Mouse (Mus musculus) frontal cortex, adult (tissue): ENCODE measurements around the gene Nt5dc3.
A peak's percentile ranks its signal among the peaks of the same experiment; 100 is the strongest.

Experiments
- ATAC-seq: cut with Nextera tagmentation; 2 replicates; pipeline ENCODE4 v1.9.2; 2017; ENCODE audit warnings: mild to moderate bottlenecking, moderate library complexity, mixed read lengths; ENCODE audit not compliant: low TSS enrichment

The Nt5dc3 gene

DNA sequence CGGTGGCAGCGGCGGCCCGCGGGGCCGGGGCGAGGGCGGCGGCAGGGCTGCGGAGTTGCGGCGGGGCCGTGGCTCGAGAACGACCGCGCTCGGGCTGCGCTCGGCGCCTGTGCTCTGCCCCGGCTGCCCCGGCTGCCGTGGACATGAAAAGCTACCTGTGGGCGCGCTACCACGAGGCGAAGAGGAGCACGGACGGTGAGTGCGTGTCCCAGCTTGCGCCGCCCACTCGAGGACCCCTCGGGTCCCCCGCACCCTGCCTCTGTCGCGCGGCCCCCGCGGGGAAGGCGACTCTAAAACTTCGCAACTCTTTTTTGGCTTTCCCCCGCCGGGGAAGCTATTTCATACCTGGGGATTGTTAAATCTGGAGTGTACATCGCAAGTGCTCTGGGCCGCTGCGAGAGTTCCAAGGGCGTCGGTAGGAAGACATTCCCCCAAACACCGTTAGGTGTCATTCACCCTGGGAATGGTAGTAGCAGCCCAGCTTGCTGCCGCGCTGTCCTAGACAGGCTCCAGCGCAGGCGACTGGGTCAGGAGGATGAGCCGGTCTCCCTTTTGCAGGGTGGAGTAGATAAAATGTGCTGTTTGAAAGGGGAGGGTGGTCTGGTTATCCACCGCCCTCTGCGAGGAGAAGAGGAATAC lies 431 bp downstream of the Nt5dc3 start:
- peak; percentile 33 for ATAC-seq

DNA sequence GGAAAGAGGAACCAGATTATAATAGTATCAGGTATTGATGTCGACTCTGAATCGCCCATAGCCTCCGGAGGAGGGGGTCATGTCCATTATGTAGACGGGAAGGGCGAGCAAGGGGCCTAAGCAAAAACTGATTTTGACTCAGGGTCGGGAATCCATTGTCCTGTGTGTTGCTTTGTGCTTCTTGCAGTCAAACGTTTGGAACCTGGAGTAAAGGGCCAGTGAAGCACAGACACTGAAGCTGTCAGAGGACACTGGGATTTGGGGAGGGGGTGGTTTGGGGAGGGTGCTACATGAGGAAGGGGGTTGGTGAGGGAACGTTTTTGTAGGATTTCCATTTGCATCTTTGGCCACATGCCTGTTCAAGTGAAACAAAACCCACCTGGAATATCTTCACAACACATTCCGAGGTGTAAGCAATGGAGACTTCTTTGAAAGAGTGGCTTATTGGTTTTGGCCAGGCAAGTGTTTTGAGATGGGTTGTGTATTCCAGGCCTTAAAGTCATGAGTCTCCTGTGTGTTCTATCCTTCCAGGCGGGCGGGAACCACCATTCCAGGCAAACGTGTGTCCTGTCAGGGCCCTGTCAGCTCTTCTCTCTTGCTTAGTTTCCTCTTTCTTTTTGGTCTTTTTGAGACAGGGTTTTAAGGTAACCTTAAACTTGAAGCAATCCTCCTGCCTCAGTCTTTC lies 1.2 kb downstream of the Nt5dc3 start:
- ATAC-seq, result no peak

DNA sequence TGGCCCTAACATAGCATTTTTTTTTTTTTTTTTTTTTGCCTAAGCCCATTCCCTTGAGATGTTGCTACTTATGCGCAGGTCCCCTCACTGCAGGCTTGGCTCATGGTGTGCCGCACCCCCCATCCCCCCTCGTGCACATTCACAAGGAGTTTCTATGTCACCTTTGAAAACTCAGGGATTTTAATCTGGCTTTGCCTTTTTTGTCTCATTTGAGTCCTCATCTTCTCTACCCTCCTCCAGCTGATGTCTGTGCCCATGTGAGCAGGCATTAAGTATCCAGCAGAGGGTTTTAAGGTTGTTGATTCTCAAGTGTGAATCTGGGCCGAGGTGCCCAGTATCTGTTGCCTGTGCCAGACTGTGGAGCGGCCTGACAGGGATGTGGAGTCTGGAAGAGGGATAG lies 2.8 kb downstream of the Nt5dc3 start:
- no peak for ATAC-seq

DNA sequence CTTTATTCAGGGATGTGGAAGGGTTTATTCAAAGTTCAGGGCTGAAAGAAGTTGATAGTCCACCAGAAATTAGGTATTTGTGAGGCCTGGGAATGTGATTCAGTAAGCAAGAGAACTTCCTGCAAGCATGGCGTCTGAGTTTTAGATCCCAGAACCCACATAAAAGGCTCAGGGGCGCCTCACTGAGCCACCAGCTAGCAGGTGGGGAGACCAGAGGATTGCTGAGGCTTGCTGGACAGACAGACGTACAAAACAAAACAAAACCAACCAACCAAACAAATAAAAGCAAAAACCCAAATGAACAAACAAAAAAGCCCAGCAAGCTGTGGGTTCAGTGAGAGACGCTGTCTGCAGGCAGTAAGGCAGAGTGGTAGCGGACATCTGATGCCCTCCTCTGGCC lies 3.9 kb downstream of the Nt5dc3 start:
- ATAC-seq, result no peak

DNA sequence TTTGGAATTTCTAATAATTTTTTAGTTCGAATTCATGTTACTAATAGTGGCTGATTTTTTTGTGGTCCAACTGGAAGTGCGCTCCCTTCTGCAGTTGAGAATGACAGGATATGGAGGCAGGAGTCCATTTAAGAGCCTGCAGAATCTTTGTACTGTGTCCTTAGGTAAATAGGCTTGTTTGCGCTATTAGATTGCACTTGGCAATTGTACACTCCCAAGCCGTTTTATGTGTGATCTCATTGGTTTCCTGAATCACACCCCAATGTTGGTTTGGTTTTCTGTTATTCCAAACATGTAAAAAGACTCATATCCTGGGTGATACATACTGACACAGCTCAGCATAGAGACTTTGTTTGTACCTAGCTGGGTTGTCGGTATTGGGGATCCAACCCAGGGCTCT lies 4.8 kb downstream of the Nt5dc3 start:
- ATAC-seq, result no peak

DNA sequence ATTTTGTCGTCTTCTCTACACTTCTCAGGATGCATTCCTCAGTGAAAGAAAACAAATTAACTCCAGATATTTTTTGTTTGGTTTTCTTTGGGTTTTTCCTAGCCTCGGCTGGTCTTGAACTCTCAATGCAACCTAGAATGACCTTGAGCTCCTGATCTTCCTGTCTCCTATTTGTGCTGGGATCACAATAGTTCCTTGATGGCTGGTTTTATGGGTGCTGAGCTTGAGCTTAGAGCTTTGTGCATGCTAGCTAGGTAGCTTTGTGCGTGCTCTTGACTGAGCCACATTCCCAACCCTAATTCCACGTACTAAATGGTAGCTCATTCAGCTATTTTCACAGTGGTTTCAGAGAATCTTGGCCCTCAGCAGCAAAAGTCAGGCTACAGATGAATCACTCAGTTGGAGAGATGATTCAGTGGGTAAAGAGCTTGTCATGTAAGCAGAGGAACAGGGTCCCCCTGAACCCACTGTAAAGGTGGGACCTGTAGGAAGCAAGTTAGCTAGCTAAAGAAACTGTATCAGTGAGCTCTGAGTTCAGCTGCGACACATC lies 5.4 kb downstream of the Nt5dc3 start:
- ATAC-seq, result no peak

DNA sequence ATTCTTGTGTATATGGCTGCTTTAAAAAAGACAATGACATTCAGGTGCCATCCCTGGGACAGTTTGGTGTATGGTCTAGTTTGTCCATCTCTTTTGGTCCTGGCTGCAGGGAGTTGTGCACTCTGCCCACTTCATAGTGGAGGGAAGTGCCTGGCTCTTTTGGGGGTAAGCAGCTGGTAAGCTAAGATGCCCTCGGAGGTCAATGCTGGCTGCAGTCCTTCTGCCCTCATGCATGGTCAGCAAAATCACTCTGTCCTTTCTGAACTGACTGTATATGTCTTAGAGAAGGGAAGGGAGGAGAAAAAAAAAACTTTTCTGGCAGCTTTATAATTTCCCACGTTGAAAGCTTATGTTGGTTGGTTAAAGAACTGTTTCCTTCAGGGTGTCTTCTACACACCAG lies 6.6 kb downstream of the Nt5dc3 start:
- no peak for ATAC-seq

DNA sequence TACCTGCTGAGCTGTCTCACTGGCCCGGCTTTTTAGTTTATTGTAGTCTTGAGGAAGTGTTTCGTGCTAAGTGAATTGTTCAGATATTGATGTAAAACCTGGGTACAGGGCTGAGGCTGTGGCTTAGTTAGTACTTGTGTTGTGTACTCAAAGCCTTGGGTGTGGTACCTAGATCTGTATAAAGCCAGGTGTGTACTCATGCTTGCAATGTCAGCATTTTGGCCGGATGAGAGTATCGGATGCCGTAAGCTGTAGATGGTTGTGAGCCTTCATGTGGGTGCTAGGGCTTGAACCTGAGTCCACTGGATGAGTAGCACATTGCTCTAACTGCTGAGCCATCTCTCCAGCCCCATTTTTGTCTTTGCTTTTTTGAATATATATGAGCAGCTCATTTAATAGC lies 7.3 kb downstream of the Nt5dc3 start:
- ATAC-seq, result no peak

DNA sequence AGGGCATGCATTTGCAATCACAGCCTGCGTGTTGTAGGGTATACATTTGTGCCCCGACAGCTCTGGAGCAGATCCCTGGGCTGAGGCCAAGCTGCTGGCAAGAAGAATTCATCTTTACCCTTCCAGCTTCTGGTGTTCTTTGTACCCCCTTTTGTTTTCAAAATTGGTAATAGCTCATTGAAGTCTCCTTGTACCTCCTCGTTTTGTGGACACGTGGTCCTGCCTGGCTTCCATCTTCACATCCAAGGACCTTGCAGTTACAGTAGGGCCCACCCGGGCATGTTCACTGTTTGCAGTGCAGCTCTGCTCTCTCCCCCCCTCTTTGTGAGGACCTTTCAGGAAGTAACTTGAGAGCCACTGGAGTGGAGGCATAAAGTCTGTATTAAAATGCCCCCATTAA lies 9.4 kb downstream of the Nt5dc3 start:
- peak; percentile 22; the same call in 1 of the 2 replicates for ATAC-seq

DNA sequence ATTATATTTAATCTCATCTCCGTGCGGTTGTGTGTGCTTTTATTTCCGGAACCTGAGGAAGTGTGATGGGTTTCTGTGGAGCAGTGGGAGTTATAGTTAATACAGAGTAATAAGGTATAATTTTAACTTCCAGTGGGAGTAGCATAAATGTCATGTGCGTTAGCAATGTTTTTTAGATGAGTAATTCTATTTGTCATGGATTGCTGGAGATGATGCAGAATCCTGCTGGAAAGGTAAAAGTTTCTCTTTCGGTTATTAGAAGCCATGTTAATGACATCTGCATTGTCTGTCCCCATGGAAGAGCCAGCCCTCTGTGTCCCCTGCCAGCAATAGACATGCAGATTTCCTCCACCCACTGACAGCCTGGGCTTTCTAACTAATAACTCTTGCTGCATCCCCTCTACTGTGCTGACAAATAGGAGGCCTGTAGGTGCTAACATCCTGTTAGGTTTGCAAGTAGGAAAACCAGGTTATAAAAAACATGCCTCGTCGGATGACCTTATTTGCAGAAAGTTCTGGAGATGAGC lies 10.4 kb downstream of the Nt5dc3 start:
- ATAC-seq, result 0 out of 2 replicates have a peak, but pooled peaks have one; percentile 21

DNA sequence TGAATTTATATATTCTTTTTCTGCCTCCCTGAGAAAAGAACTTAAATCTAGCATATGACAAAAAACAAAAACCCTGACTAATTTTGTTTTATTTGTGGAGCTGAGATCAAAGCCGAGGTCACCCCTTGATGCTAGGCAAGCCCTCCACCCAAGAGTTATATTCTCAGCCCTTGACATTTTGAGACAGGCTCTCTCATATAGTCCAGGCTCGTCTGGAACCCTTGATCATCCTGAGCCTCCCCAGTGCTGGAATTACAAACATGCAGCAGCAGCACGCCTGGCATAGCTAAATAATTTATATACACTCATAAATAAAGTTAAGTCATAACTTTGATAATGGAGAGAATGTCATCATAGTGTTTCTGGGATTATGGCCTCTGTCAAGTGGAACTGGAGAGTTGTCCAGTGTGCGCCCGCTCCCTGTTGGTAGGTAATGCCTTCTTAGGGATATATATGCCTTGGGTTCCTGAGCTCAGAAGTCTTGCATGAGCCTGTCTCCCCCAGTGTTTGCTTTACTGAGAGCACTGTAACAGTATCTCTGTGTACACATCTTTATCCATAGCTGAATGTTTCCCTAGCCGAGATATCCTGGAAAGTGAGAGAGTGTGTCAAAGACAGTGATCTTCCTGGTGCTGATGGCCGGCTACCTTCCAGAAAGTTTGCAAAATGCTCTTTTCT lies 12.8 kb downstream of the Nt5dc3 start:
- ATAC-seq, result no peak

DNA sequence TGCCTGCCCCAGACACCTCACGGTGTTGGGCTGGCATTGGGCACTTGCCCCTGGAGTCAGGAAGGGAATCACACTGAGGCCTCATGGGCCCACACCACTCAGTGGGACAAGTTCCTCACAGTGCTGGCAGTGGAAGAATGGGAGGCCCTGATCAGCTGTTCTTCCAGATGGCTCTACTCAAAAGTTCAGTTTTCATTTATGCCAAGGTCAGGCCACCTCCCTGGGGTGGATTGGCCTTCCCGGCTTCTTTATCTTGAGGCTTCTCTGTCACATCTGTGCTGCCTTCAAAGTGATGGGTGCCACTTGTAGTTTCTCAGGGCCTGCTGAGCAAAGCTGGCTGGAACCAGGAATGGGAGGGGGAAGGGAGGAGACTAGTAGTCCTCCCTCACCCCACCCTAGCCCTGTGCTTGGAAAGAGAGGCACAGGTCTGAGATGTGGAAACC lies 14.7 kb downstream of the Nt5dc3 start:
- ATAC-seq, result no peak

DNA sequence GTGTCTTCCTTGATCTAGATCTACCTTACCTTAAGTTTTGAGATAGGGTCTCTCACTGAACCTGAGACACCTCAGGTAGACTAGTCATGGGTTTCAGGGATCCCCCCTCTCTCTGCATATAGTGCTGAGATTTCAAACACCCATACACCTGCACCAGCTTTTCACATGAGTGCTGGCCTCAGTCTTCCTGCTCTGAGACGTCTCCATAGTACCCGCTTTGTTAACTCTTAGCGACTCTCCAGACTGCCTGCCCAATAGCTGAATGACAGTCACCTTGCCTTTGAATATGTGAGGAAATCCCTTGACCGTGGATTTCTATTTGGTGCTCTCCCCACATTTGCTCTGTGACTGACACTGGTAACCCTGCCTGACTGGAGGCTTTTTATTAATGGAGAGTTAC lies 15.4 kb downstream of the Nt5dc3 start:
- 0 out of 2 replicates have a peak, but pooled peaks have one; percentile 1 for ATAC-seq

DNA sequence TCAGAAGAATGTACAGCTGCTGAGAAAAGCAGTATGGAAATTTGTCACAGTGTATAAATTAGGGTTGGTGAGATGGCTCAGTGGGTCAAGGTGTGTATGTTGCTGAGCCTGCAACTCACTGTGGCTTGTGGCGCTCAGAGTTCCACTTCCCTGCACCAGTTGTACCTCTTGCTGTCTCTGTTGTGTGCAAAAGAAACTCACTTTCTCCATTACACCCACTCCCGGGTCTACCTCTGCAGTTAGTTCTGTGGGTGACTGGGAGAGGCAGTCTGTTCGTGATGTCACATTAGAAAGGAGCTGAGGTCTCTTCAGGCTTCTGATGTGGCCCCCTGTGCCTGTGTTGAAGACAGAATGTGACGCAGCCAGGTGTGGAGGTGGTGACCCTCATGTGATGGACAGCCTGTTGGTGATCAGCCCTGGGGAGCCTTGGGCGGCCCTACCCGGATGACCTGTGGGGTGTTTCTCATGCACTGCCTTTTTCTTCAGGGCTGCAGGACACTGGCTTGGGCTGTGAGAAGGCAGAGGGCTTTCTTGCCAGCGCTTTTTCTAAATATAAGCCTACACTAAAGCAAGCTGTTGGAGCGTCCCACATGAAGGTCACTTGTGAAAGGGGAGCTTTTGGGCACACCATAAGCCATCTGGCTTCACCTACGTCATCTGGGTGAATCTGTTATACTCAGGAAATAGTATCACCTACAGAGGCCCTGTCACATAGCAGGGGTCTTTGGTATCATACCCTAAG lies 16.2 kb downstream of the Nt5dc3 start:
- ATAC-seq, result peak; percentile 84

DNA sequence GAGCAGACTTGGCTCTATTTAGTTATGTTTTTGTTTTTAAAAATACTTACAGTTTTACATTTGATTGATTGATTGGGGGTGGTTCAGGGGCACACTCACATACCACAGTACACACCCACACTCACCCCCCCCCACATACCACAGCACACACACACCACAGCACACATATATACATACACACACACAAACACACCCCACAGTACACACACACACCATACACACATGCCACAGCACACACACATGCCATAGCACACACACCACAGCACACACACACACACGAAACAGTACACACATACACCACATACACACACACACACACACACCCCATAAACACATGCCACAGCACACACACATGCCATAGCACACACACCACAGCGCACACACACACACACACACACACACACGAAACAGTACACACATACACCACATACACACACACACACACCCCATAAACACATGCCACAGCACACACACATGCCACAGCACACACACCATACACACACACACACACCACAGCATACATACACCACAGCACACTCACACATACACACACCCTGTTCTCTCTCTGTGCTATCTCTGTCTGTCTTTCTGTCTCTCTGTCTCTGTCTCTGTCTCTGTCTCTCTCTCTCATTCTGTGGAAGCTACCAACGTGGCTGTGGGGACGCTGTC lies 17.4 kb downstream of the Nt5dc3 start:
- ATAC-seq, result no peak

DNA sequence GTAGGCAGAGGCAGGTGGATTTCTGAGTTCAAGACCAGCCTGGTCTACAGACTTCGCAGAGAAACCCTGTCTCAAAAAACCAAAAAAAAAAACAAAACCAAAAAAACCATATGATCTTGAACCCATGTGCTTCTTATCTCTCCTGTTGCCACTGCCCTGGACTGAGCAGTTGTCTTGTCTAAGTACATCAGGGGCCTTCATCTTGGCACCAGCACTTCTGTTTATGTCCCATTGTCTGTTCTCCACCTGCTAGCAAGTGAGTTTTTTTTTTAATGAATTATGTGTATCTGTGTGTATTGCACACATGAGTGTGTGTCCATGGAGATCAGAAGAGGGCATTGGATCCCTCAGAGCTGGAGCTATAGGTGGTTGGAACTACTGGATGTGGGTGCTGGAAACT lies 28.6 kb downstream of the Nt5dc3 start:
- no peak for ATAC-seq

DNA sequence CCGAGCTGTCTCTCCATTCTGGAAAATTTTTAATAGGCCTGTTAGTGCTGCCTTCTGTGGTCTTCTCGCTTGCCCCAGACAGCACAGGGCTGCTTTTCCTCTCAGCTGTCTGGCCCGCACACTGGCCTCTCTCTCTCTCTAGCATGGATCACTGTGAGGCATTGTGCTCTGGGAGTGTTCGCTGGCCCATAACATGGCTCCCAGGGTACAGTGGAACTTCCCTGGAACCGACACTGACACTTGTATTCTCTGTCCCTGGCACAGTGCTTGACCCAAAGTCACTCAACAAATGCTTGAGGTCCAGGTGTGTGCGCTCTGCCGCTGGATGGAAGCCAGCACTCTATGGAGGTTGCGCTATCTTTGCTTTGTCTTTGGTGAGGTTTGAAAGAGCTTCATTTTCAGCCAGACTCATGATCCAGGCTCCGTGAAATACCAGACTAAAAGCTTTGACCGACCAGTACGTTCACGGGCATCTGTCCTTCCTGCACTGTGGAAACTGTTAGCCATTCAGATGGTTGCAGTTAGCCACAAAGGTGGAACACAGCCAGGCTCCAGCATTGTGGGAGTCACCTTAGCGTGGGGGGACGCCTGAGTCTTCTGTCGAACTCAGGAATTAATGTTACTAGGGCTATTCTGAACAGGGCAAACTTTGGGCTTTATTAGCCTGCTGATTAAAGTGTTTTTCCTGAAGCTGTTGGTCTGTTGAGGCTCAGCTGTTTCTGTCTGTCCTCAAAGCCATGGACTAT lies 29.4 kb downstream of the Nt5dc3 start:
- ATAC-seq, result 0 out of 2 replicates have a peak, but pooled peaks have one; percentile 18

DNA sequence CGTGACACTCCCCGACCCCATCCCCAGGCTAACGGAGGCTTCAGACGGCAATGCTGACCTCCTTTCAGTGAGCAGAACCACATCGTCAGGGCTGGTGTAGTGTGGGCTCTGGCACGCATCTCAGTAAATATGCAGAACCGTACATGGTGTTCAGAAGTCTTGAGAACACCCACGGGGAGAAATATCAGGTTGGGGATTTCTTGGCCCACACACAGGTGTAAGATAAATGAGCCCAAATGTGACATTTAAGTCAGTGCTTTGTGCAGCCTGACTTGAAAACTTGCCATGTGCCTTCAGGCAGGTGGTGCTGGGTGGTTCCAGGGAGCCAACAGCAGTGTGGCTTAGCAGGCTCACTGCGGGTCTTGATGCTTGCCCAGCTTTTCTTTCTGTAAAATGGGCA lies 31.2 kb downstream of the Nt5dc3 start:
- peak; percentile 76 for ATAC-seq

DNA sequence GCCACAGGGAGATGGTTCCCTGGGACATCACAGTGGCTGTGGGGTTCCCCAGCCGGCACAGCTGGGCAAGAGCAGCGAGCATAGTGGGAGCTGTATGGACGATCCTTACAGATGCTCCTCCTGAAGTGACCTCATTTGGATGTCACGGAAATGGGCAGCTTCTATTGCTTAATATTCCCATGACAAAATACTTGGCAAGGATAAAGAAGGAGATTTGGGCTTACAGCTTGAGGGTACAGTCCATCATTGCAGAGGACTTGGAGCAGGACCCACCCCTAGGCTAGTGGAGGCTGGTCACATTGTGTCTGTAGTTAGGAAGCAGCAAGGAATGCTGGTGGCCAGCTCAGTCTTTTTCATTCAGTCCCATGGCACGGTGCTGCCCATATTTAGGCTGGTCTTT lies 31.8 kb downstream of the Nt5dc3 start:
- 0 out of 2 replicates have a peak, but pooled peaks have one; percentile 0 for ATAC-seq
